Mouse (Mus musculus) monocyte, adult 2 months (primary cell): ENCODE measurements around the gene Ptpn14.
A peak's percentile ranks its signal among the peaks of the same experiment; 100 is the strongest.

Source experiments
- DNase-seq, 2 experiments: peaks; one replicate each; pipeline ENCODE4 v3.0.0; 2022; ENCODE audit warnings: low spot score in 2 of 2, low read depth in 1 of 2

The Ptpn14 gene

DNA sequence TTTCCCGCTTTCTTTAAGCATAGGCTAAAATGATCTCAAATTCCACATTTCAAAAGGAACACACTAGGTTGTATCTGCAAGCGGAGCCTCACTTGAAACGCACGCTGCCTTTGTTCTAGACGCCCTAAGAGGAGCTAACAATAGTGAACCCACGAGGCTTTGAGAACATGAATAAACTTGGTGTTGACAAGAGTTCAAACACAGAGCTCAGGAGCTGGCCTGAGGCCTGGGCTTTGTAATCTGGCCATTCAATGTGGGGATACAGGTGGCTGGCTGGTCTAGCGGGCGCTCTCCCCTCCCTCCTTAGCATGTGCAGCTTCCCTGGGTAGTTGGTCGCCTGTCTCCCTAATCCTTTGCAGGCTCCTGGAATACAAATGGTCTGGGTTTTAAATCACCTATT lies 169.8 kb downstream of the Ptpn14 start:
- DNase-seq, result no peak

DNA sequence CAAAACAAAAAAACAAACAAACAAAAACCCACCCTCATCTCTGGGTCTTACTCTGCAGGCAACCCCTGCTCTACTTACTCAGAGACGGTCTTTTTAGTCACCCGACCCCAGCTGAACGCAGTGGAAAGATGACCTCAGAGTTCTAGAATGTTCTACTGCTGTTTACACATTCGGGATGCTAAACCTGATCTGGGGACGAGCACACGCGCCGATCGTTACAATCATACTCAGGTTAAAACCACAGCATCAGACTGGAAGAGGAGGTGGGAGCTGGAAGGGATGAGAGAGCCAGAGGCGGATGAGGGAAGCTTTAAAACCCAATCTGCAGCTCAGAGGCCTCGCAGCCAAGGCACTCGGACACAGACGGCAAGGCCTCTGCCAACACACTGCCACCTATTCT lies 170.6 kb downstream of the Ptpn14 start:
- no peak for DNase-seq

DNA sequence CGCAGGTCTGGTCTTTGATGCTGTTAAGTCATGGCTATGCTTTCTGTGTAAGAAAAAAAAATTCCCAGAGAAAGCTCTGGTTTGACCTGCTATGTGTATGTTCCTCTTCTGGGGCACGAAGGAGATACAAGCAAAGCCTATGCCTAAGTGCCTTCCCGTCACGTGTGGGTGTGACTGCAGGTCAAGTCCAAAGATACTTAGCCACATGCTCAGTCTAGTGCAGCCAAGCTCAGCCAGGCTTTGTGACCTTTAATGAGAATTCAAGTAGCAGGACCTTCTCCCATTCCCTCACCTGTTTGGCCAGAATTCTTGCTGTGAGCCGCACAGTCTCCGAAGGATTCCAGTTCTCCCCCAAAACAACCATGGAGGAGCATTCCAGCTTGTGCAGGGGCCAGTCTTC lies 171.5 kb downstream of the Ptpn14 start:
- no peak for DNase-seq

DNA sequence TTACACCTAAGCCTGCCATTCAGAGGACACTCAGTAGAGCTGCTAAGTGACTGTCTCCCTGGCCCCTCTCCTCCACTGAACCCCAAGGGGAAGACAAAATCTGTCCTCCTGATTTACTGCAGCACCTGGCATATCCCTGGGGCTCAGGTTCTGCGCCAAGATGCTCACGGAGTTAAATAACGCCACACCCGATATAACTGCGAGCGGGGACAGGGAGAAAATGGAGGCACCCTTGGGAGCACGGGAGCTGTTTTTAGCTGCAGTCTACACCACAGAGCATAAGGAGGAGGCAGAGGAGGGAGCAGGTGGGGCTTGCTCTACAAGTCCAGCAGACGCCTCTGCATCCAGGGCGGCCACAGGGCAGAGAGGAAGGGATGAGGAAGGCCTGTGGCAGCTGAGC lies 174.3 kb downstream of the Ptpn14 start:
- DNase-seq, result no peak

- DNase-seq, result no peak
Measured at GRCm38 (mm10) chr1:189903169-189903568, 175.1 kb downstream of the Ptpn14 start.

GRCm38 (mm10) chr1:189910685-189911345 lies 182.7 kb downstream of the Ptpn14 start:
- DNase-seq, result no peak

DNA sequence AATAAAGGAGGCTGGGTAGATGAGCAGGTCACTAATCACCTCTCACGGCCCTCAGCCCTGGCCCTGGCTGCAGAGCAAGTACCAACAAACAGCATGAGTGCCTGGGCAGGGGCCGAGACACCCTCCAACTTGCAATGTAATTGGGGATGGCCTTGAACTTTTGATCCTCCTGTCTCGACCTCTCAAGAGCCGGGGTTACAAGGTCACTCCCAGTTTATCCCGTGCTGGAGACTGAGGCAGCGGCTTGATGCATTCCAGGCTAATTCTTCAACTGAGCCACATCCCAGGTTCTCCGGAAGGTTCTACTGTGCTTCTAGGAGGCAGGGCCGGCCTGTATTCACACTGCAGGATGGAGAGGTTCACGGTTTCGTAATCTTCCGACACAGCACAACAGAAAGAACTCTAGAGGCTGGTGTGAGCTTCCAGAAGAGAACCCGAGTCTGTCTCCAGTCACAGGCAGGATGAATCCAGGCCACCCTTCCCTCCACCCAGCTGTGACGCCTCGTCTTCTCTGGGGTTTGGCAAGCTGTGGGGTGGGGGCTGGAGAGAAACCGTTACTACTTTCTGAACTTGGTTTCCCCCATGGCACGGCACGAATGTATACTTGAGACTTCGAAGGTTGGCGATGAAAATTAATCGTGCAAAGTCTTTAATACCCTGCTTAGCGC lies 185.2 kb downstream of the Ptpn14 start:
- no peak for DNase-seq

GRCm38 (mm10) chr1:189916422-189917125 lies 188.5 kb downstream of the Ptpn14 start:
- no peak for DNase-seq

DNA sequence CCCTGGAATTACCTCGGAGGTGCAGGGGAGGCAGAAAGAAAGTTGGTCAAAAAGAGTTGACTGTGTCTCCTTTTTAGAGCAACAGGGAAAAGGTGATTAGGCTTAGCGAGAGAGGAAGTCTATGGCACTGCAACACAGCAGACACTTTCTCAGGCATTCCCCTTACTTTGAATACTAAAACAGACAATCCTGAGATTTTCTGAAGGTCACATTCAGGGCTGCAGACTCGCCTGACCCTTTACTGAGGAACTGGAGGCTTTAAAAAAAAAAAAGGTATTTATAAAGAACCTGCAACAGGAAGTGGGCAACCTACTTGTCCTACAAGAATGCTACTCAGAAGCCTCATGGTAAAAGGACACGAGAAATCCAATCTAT lies 189.0 kb downstream of the Ptpn14 start:
- no peak for DNase-seq

GRCm38 (mm10) chr1:189919756-189920155 lies 191.7 kb downstream of the Ptpn14 start:
- DNase-seq, result no peak

GRCm38 (mm10) chr1:189920701-189921567 lies 192.9 kb downstream of the Ptpn14 start:
- no peak for DNase-seq

DNA sequence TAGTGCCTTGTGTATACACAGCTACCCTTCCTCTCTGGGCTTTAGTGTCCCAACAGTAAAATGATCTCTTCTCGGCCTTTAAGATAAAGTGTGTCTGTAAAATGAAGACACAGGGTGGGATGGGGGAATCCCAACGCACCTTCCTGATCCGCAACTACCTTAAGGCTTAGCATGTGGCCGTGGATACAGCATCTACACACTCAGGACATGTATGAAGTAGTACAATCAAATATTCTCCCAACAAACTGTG lies 193.4 kb downstream of the Ptpn14 start:
- DNase-seq, result no peak

DNA sequence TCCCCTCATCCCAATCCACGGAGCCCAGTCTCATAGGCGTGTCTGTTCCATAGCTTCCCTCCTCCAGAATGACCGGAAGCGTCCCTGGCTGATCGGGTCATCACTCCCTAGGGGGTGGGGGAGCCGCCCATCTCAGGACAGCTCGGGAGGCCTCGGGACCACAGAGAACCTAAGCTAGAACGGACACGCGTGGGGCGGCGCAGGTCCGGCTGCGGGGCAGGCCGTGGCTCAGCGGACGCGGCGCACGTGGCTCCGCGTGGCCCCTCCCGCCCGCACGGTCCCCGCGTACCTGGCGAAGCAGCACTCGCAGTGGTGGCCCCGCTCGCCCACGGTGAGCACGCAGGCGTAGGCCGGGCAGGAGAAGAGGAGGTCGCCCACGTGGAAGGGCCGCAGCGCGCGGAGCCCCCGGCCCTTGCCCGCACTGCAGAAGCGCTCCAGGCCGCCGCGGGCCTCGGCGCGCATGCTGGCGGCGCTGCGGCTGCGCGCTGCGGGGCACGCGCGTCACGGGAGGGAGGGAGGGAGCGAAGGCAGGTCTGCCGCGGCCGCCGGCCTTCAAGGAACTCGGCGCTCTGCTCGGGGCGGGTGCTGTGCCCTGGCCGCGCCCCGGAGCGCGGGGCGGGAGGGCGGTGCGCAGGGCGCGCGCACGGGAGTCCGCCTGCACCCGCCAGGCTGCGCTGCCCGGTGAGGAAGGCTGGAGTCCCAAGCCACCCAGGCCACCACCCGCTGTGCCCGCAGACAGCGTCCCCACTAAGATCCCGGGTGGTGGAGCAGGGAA lies 193.9 kb downstream of the Ptpn14 start, which contains the start of gene Smyd2:
Gene Smyd2, minus strand, starts transcription at position 546 of the 775 bp plus-strand sequence.
- DNase-seq, result peak in 1 of 2 experiments; percentile 2

DNA sequence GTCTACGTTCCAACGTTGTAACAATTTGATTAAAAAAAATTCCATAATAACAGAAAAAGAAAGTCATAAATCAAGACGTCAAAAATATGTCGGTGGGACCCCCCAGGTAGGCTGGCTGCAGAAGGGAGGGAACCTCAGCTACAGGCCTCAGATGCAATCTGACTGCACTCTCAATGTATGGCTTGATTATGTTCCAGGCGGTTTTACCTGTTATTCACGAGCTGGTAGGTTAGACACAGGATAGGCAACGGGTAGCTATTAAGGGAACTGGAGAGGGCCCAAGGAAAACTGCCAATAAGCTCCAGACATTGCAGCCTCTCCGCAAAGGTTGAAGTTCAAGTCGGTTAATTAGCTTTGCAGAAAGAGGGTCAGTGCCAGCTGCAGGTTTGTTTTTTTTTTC lies 194.7 kb downstream of the Ptpn14 start:
- DNase-seq, result no peak

GRCm38 (mm10) chr1:189923157-189923556 lies 195.1 kb downstream of the Ptpn14 start:
- DNase-seq, result no peak

DNA sequence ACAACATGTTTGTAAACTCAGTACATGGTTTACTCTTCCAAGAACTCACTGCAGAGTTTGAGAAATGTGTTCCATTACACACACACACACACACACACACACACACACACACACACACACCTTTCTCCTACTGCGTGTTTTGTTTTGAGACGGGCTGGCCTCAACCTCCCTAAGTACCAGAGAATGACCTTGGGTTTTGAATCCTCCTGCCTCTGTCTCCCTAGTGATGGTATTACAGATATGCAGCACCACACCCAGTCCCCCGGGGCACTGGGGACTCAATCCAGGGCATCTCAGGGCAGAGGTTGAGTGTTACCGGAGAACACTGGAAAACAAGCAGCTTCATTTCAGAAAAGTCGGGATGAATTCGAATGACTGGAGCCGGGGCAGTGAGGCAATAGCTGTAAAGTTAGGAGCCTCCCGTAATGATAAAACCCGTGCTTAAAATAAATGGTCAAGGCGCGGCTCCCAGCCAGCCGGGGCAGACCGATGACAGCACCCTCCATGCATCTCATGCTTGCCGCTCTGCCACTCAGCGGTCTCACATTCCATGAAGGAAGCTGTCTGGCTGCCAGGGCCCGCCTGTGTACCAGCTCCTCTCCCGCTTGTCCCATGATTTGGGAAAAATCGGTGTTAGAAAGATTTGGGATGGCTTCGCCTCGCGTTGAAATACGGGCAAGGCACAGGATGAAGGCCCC lies 196.0 kb downstream of the Ptpn14 start:
- no peak for DNase-seq

GRCm38 (mm10) chr1:189926279-189926678 lies 198.2 kb downstream of the Ptpn14 start:
- no peak for DNase-seq
